Comparison of ENCODE assay signal across 12 mouse cellular contexts in genomic region chr6:90759754-90760153, GRCm38 (mm10).
A peak's percentile ranks its signal among the peaks of the same experiment; 100 is the strongest.
DNase-seq lines count a peak whose midpoint lies in the region; ATAC-seq lines count a peak whose summit lies in the region.
"Had no signal": no experiment of that assay in that cellular context is flagged by ENCODE, and none has a peak within 500 bp of the region (broad histone marks: within the 10 kb centered on the region; RNA-seq: fewer than 3 reads in every experiment).

No protein-coding gene starts in this region.

- WGBS in heart, embryonic 11.5 days (ENCODE audit: insufficient replicate concordance) = 84% methylated on average over 2 of the region's 2 CpGs
- 49% methylated on average over 2 of the region's 2 CpGs for WGBS in midbrain, embryonic 16.5 days

- DNase-seq in heart, adult 11 months = peak; percentile 90
- DNase-seq in cerebellum, adult 11-12 months = peak; percentile 89
- no peak for DNase-seq in thymus, adult 18-20 months
- DNase-seq in frontal cortex, postnatal 14 days (ENCODE audit: low spot score in 2 of 2) = no peak
- DNase-seq: embryo, embryonic 11 days; heart, adult 2 months; kidney, postnatal 25 days; right cerebral cortex, postnatal 25 days had no signal

- H3K9me3 ChIP-seq in heart, embryonic 11.5 days (replicated peaks; ENCODE audit: control insufficient read depth, low read length) = no peaks in the 10 kb centered on the region
- H3K9me3 ChIP-seq in midbrain, embryonic 16.5 days (replicated peaks; ENCODE audit: control insufficient read depth, low read length, poor library complexity, severe bottlenecking) = no peaks in the 10 kb centered on the region

- H3K9ac ChIP-seq in heart, embryonic 11.5 days (ENCODE audit: low read depth, low read length) = no peak overlapping the region
- no peak overlapping the region for H3K9ac ChIP-seq in midbrain, embryonic 16.5 days (ENCODE audit: low read depth, low read length)

- H3K4me2 ChIP-seq in heart, embryonic 11.5 days = no peak overlapping the region
- no peak overlapping the region for H3K4me2 ChIP-seq in midbrain, embryonic 16.5 days (ENCODE audit: low read length)

- H3K4me1 ChIP-seq in heart, embryonic 11.5 days (ENCODE audit: control insufficient read depth, insufficient read depth, low read length) = peaks cover 33% of the 10 kb centered on the region
- peaks cover 15% of the 10 kb centered on the region for H3K4me1 ChIP-seq in midbrain, embryonic 16.5 days (ENCODE audit: control insufficient read depth, insufficient read depth, low read length)

- H3K36me3 ChIP-seq in heart, embryonic 11.5 days (ENCODE audit: control insufficient read depth, insufficient read depth, low read length) = no peaks in the 10 kb centered on the region
- H3K36me3 ChIP-seq in midbrain, embryonic 16.5 days (ENCODE audit: control insufficient read depth, insufficient read depth, low read length) = no peaks in the 10 kb centered on the region

- no peak overlapping the region for H3K4me3 ChIP-seq in heart, embryonic 11.5 days (ENCODE audit: low read depth, low read length)
- no peak overlapping the region for H3K4me3 ChIP-seq in midbrain, embryonic 16.5 days (ENCODE audit: low read depth, low read length)
- H3K4me3 ChIP-seq: heart, adult 2 months had no signal

- ATAC-seq in heart, embryonic 11.5 days (replicated peaks; ENCODE audit: insufficient number of reproducible peaks, low FRiP score, low TSS enrichment) = no peak
- peak; percentile 19; the same call in 1 of the 2 replicates for ATAC-seq in common myeloid progenitor, adult 5-6 weeks (replicated peaks; ENCODE audit: low read depth, poor library complexity, severe bottlenecking)
- no peak for ATAC-seq in midbrain, embryonic 16.5 days

- H3K27me3 ChIP-seq in heart, embryonic 11.5 days (ENCODE audit: control insufficient read depth, insufficient read depth, low read length) = no peaks in the 10 kb centered on the region
- no peaks in the 10 kb centered on the region for H3K27me3 ChIP-seq in midbrain, embryonic 16.5 days (ENCODE audit: control insufficient read depth, insufficient read depth, low read depth, low read length)

- no peak overlapping the region for H3K27ac ChIP-seq in heart, embryonic 11.5 days (ENCODE audit: low read depth, low read length)
- H3K27ac ChIP-seq in midbrain, embryonic 16.5 days (ENCODE audit: low read length) = peak overlapping the region; percentile 47; the same call in 1 of the 2 replicates
- H3K27ac ChIP-seq: heart, adult 2 months; stomach, postnatal 0 days had no signal

Comparison
In these comparisons a context has a peak if more than half of its experiments do, and no peak if none do; other contexts are left out.
1. DNase-seq: peak in heart, adult 11 months (single experiment) and cerebellum, adult 11-12 months (single experiment); none in thymus, adult 18-20 months (0 of 2) and frontal cortex, postnatal 14 days (0 of 2).